Mouse (Mus musculus) liver, embryonic 15.5 days (tissue): Measurements from ENCODE around the gene Nanog. TPM values are rescaled to one million over a fixed set of nuclear protein-coding genes. Genes with fewer than 3 reads are reported as not detected.

ENCODE experiments used
- ATAC-seq: fragments of 200-750 bp; cut with Nextera tagmentation; 2 replicates; pipeline ENCODE4 v1.8.0; 2017; ENCODE audit warnings: moderate number of reproducible peaks, mild to moderate bottlenecking, moderate library complexity; ENCODE audit not compliant: insufficient read depth
- H3K27ac ChIP-seq: fragments of 300-500 bp; sonication (generic); replicated peaks from 2 replicates; pipeline ENCODE4 v1.5.1; 2015; ENCODE audit warnings: mild to moderate bottlenecking, inconsistent platforms
- H3K27me3 ChIP-seq: fragments of 300-500 bp; sonication (generic); 2 replicates; pipeline ENCODE4 v1.6.1; 2015; ENCODE audit warnings: mild to moderate bottlenecking, inconsistent platforms
- H3K36me3 ChIP-seq: fragments of 300-500 bp; sonication (generic); replicated peaks from 2 replicates; pipeline ENCODE4 v1.6.1; 2015; ENCODE audit warnings: moderate library complexity, mild to moderate bottlenecking, inconsistent platforms
- H3K4me1 ChIP-seq: fragments of 300-500 bp; sonication (generic); replicated peaks from 2 replicates; pipeline ENCODE4 v1.6.1; 2015; ENCODE audit warnings: inconsistent platforms
- H3K4me2 ChIP-seq: fragments of 300-500 bp; sonication (generic); 2 replicates; pipeline ENCODE4 v1.6.1; 2015; ENCODE audit warnings: moderate library complexity, mild to moderate bottlenecking, inconsistent platforms
- H3K4me3 ChIP-seq: fragments of 300-500 bp; sonication (generic); replicated peaks from 2 replicates; pipeline ENCODE4 v1.5.1; 2015; ENCODE audit warnings: mild to moderate bottlenecking, inconsistent platforms
- H3K9ac ChIP-seq: fragments of 300-500 bp; sonication (generic); 2 replicates; pipeline ENCODE4 v1.6.1; 2015; ENCODE audit warnings: moderate library complexity, mild to moderate bottlenecking, inconsistent platforms
- H3K9me3 ChIP-seq: fragments of 300-500 bp; sonication (generic); replicated peaks from 2 replicates; pipeline ENCODE4 v1.6.1; 2016; ENCODE audit warnings: inconsistent platforms
- WGBS: fragments of 180-500 bp; shearing (Covaris S2); methylation state at CpG from one replicate; pipeline ENCODE4 v1.1.7; 2015; ENCODE audit warnings: mixed read lengths; ENCODE audit not compliant: insufficient replicate concordance; 5-methylcytosine and 5-hydroxymethylcytosine counted together
- polyA plus RNA-seq: library from polyadenylated mRNA; unstranded; fragments of >200 nt; fragmentation: Nextera tagmentation; extraction: Ambion mirVana; gene quantifications from 2 replicates; pipeline ENCODE4 v1.2.1, GENCODE M21; 2015

Gene Nanog
- polyA plus RNA-seq, 1 experiment from 2014 or later = not detected

- peaks cover 37% of the 10 kb centered on the region for H3K27me3 ChIP-seq
- H3K27ac ChIP-seq = no peak overlapping the region
- H3K9ac ChIP-seq = 0 out of 2 replicates have a peak overlapping the region, but pooled peaks have one; percentile 8
- H3K36me3 ChIP-seq = no peaks in the 10 kb centered on the region
- peaks cover 17% of the 10 kb centered on the region for H3K4me1 ChIP-seq
- ATAC-seq = no peak; the same call in 1 of the 2 replicates
- WGBS = 1% methylated on average over 23 of the region's 23 CpGs
- no peaks in the 10 kb centered on the region for H3K9me3 ChIP-seq
- peak overlapping the region; percentile 44 for H3K4me3 ChIP-seq
- peak overlapping the region; percentile 66 for H3K4me2 ChIP-seq
These were observed 35.1 kb downstream of the Nanog start for GRCm38 (mm10) chr6:122742228-122742899.

- Histone ChIP-seq H3K9ac (no peak overlapping the region), H3K27me3 (peaks cover 37% of the 10 kb centered on the region), H3K4me2 (no peak overlapping the region), H3K9me3 (no peaks in the 10 kb centered on the region), H3K36me3 (no peaks in the 10 kb centered on the region), H3K4me1 (peaks cover 17% of the 10 kb centered on the region), H3K27ac (no peak overlapping the region), H3K4me3 (no peak overlapping the region)
- ATAC-seq = no peak
- WGBS = 30% methylated on average over 11 of the region's 11 CpGs
These were observed 36.1 kb downstream of the Nanog start for GRCm38 (mm10) chr6:122743353-122743752.

- Histone ChIP-seq H3K9me3 (no peaks in the 10 kb centered on the region), H3K4me1 (peaks cover 17% of the 10 kb centered on the region), H3K4me3 (no peak overlapping the region), H3K27ac (no peak overlapping the region), H3K36me3 (no peaks in the 10 kb centered on the region), H3K9ac (no peak overlapping the region), H3K4me2 (no peak overlapping the region), H3K27me3 (peaks cover 37% of the 10 kb centered on the region)
- 56% methylated on average over 10 of the region's 10 CpGs for WGBS
- ATAC-seq = no peak
These were observed 37.4 kb downstream of the Nanog start for GRCm38 (mm10) chr6:122744505-122745249.

GRCm38 (mm10) chr6:122750579-122750978, 43.3 kb downstream of the Nanog start:
- Histone ChIP-seq H3K4me2 (no peak overlapping the region), H3K4me1 (no peaks in the 10 kb centered on the region), H3K27me3 (no peaks in the 10 kb centered on the region), H3K9me3 (no peaks in the 10 kb centered on the region), H3K36me3 (no peaks in the 10 kb centered on the region), H3K9ac (no peak overlapping the region), H3K4me3 (no peak overlapping the region), H3K27ac (no peak overlapping the region)
- 59% methylated on average over 6 of the region's 6 CpGs for WGBS
- no peak for ATAC-seq

- Histone ChIP-seq H3K9me3 (no peaks in the 10 kb centered on the region), H3K4me1 (peaks cover 16% of the 10 kb centered on the region), H3K4me2 (no peak overlapping the region), H3K36me3 (no peaks in the 10 kb centered on the region), H3K4me3 (no peak overlapping the region), H3K27me3 (no peaks in the 10 kb centered on the region), H3K9ac (no peak overlapping the region), H3K27ac (no peak overlapping the region)
- WGBS = 19% methylated on average over 2 of the region's 2 CpGs
- no peak for ATAC-seq
These were observed 48.6 kb downstream of the Nanog start for GRCm38 (mm10) chr6:122755913-122756312.

GRCm38 (mm10) chr6:122758732-122759131, 51.4 kb downstream of the Nanog start:
- Histone ChIP-seq H3K27ac (no peak overlapping the region), H3K27me3 (no peaks in the 10 kb centered on the region), H3K36me3 (no peaks in the 10 kb centered on the region), H3K4me3 (no peak overlapping the region), H3K4me1 (peaks cover 43% of the 10 kb centered on the region), H3K9ac (no peak overlapping the region), H3K9me3 (no peaks in the 10 kb centered on the region), H3K4me2 (no peak overlapping the region)
- no peak for ATAC-seq
- WGBS = 23% methylated on average over 5 of the region's 5 CpGs

- Histone ChIP-seq H3K4me2 (peak overlapping the region; percentile 47), H3K4me1 (peaks cover 67% of the 10 kb centered on the region), H3K36me3 (no peaks in the 10 kb centered on the region), H3K4me3 (peak overlapping the region; percentile 38; the same call in 1 of the 2 replicates), H3K27me3 (peaks cover 7% of the 10 kb centered on the region), H3K9ac (no peak overlapping the region; the same call in 1 of the 2 replicates), H3K27ac (no peak overlapping the region), H3K9me3 (no peaks in the 10 kb centered on the region)
- WGBS = 6% methylated on average over 11 of the region's 11 CpGs
- no peak for ATAC-seq
These were observed 53.8 kb downstream of the Nanog start for GRCm38 (mm10) chr6:122761011-122761599.

- no peak overlapping the region for H3K4me3 ChIP-seq
- H3K4me1 ChIP-seq = peaks cover 68% of the 10 kb centered on the region
- H3K4me2 ChIP-seq = peak overlapping the region; percentile 94; the same call in 1 of the 2 replicates
- peak overlapping the region; percentile 79 for H3K27ac ChIP-seq
- no peaks in the 10 kb centered on the region for H3K9me3 ChIP-seq
- H3K9ac ChIP-seq = no peak overlapping the region
- H3K36me3 ChIP-seq = no peaks in the 10 kb centered on the region
- ATAC-seq = no peak
- peaks cover 7% of the 10 kb centered on the region for H3K27me3 ChIP-seq
These were observed 54.6 kb downstream of the Nanog start for GRCm38 (mm10) chr6:122761901-122762300.

GRCm38 (mm10) chr6:122762480-122762879, 55.2 kb downstream of the Nanog start:
- H3K27me3 ChIP-seq = peaks cover 7% of the 10 kb centered on the region
- peak overlapping the region; percentile 94 for H3K4me2 ChIP-seq
- H3K4me3 ChIP-seq = no peak overlapping the region
- ATAC-seq = peak; percentile 22; the same call in 1 of the 2 replicates
- no peak overlapping the region for H3K9ac ChIP-seq
- no peaks in the 10 kb centered on the region for H3K36me3 ChIP-seq
- H3K4me1 ChIP-seq = peaks cover 68% of the 10 kb centered on the region
- no peaks in the 10 kb centered on the region for H3K9me3 ChIP-seq
- WGBS = 59% methylated on average over 3 of the region's 3 CpGs
- peak overlapping the region; percentile 79 for H3K27ac ChIP-seq

- no peaks in the 10 kb centered on the region for H3K9me3 ChIP-seq
- no peak overlapping the region for H3K4me3 ChIP-seq
- peak overlapping the region; percentile 79 for H3K27ac ChIP-seq
- peak; percentile 88 for ATAC-seq
- H3K27me3 ChIP-seq = peaks cover 7% of the 10 kb centered on the region
- H3K36me3 ChIP-seq = no peaks in the 10 kb centered on the region
- peak overlapping the region; percentile 94 for H3K4me2 ChIP-seq
- 12% methylated on average over 11 of the region's 11 CpGs for WGBS
- H3K4me1 ChIP-seq = peaks cover 68% of the 10 kb centered on the region
- H3K9ac ChIP-seq = no peak overlapping the region
These were observed 55.8 kb downstream of the Nanog start for GRCm38 (mm10) chr6:122762952-122763700.
